Mouse (Mus musculus): ENCODE data around the gene Med8.

Med8 gene

GRCm38 (mm10) chr4:118409142-118409900 is at the start of gene Med8, which contains the start of gene Szt2:
Gene Med8, plus strand, starts transcription at chr4:118409337.
Gene Szt2, minus strand, starts transcription at chr4:118409273.
- DNase-seq (ENCODE audit: low spot score in 2 of 2) = peak; percentile 82 to 88

GRCm38 (mm10) chr4:118359896-118360720 is 49.0 kb upstream of the Med8 start:
- DNase-seq (ENCODE audit: low spot score in 2 of 2) = peak; percentile 66 to 87

GRCm38 (mm10) chr4:118361451-118361850 is 47.7 kb upstream of the Med8 start:
- DNase-seq (ENCODE audit: low spot score in 2 of 2) = no peak

GRCm38 (mm10) chr4:118362879-118363278 is 46.3 kb upstream of the Med8 start:
- no peak for DNase-seq (ENCODE audit: low spot score in 2 of 2)

GRCm38 (mm10) chr4:118363985-118364384 is 45.2 kb upstream of the Med8 start:
- DNase-seq (ENCODE audit: low spot score in 2 of 2) = no peak

GRCm38 (mm10) chr4:118364641-118365040 is 44.5 kb upstream of the Med8 start:
- no peak for DNase-seq (ENCODE audit: low spot score in 2 of 2)

- no peak for DNase-seq (ENCODE audit: low spot score in 2 of 2)
Observed at GRCm38 (mm10) chr4:118365991-118366390, 43.1 kb upstream of the Med8 start.

- no peak for DNase-seq (ENCODE audit: low spot score in 2 of 2)
Observed at GRCm38 (mm10) chr4:118367551-118367950, 41.6 kb upstream of the Med8 start.

- DNase-seq (ENCODE audit: low spot score in 2 of 2) = no peak
Observed at GRCm38 (mm10) chr4:118368616-118369015, 40.5 kb upstream of the Med8 start.

- no peak for DNase-seq (ENCODE audit: low spot score in 2 of 2)
Observed at GRCm38 (mm10) chr4:118371822-118372221, 37.3 kb upstream of the Med8 start.

GRCm38 (mm10) chr4:118375999-118376398 is 33.1 kb upstream of the Med8 start:
- no peak for DNase-seq (ENCODE audit: low spot score in 2 of 2)

- DNase-seq (ENCODE audit: low spot score in 2 of 2) = no peak
Observed at GRCm38 (mm10) chr4:118383271-118383670, 25.9 kb upstream of the Med8 start.

- no peak for DNase-seq (ENCODE audit: low spot score in 2 of 2)
Observed at GRCm38 (mm10) chr4:118387316-118387715, 21.8 kb upstream of the Med8 start.

- DNase-seq (ENCODE audit: low spot score in 2 of 2) = no peak
Observed at GRCm38 (mm10) chr4:118390146-118390545, 19.0 kb upstream of the Med8 start.

- DNase-seq (ENCODE audit: low spot score in 2 of 2) = no peak
Observed at GRCm38 (mm10) chr4:118394505-118394904, 14.6 kb upstream of the Med8 start.

- no peak for DNase-seq (ENCODE audit: low spot score in 2 of 2)
Observed at GRCm38 (mm10) chr4:118395289-118395688, 13.8 kb upstream of the Med8 start.

GRCm38 (mm10) chr4:118396433-118396832 is 12.7 kb upstream of the Med8 start:
- DNase-seq (ENCODE audit: low spot score in 2 of 2) = no peak

GRCm38 (mm10) chr4:118398400-118398799 is 10.7 kb upstream of the Med8 start:
- no peak for DNase-seq (ENCODE audit: low spot score in 2 of 2)

- DNase-seq (ENCODE audit: low spot score in 2 of 2) = no peak
Observed at GRCm38 (mm10) chr4:118401421-118401820, 7.7 kb upstream of the Med8 start.

GRCm38 (mm10) chr4:118401918-118402317 is 7.2 kb upstream of the Med8 start:
- DNase-seq (ENCODE audit: low spot score in 2 of 2) = no peak

- DNase-seq (ENCODE audit: low spot score in 2 of 2) = no peak
Observed at GRCm38 (mm10) chr4:118402701-118403100, 6.4 kb upstream of the Med8 start.

GRCm38 (mm10) chr4:118410871-118411270 is 1.7 kb downstream of the Med8 start:
- DNase-seq (ENCODE audit: low spot score in 2 of 2) = no peak

GRCm38 (mm10) chr4:118413553-118413952 is 4.4 kb downstream of the Med8 start:
- DNase-seq (ENCODE audit: low spot score in 2 of 2) = no peak

All from urinary bladder, adult 18-20 months (tissue).